Mouse (Mus musculus) megakaryocyte, embryonic 14.5 days (primary cell): ENCODE data around the gene Celsr3.

Source experiments
- FLI1 ChIP-seq: IDR thresholded peaks from 2 replicates; pipeline ENCODE4 v1.6.1; 2012; ENCODE audit warnings: low read length, inconsistent platforms, mixed read lengths
- GATA1 ChIP-seq: IDR thresholded peaks from 3 replicates; pipeline ENCODE4 v1.6.1; 2012; ENCODE audit warnings: mixed read lengths, low read length, inconsistent platforms, borderline replicate concordance

- TF ChIP-seq GATA1: no peak
- no peak for TF ChIP-seq FLI1
These were observed at the start of gene Celsr3 for GRCm38 (mm10) chr9:108825820-108826699.
